Mouse (Mus musculus) lung, postnatal 10 days (tissue): ENCODE data around the gene Rfx4.

Source experiments
- DNase-seq: peaks from one replicate; pipeline ENCODE4 v3.0.0; 2021

Gene Rfx4

GRCm38 (mm10) chr10:84915476-84915875, 159.6 kb downstream of the Rfx4 start:
- no peak for DNase-seq

- peak; percentile 96 for DNase-seq
Measured at GRCm38 (mm10) chr10:84916810-84917730, 161.2 kb downstream of the Rfx4 start, which contains the start of gene Ric8b. Gene Ric8b (plus strand): TSS chr10:84917616.

- DNase-seq, result peak; percentile 51
Measured at GRCm38 (mm10) chr10:84917731-84918095, 161.9 kb downstream of the Rfx4 start.

- DNase-seq, result no peak
Measured at GRCm38 (mm10) chr10:84926336-84926735, 170.5 kb downstream of the Rfx4 start.

GRCm38 (mm10) chr10:84926885-84927284, 171.0 kb downstream of the Rfx4 start:
- no peak for DNase-seq

GRCm38 (mm10) chr10:84928465-84928864, 172.6 kb downstream of the Rfx4 start:
- no peak for DNase-seq

- DNase-seq, result no peak
Measured at GRCm38 (mm10) chr10:84935553-84936209, 179.8 kb downstream of the Rfx4 start.

- no peak for DNase-seq
Measured at GRCm38 (mm10) chr10:84936832-84937515, 181.1 kb downstream of the Rfx4 start.

- no peak for DNase-seq
Measured at GRCm38 (mm10) chr10:84938094-84938820, 182.4 kb downstream of the Rfx4 start.

- no peak for DNase-seq
Measured at GRCm38 (mm10) chr10:84938886-84939285, 183.0 kb downstream of the Rfx4 start.

- DNase-seq, result no peak
Measured at GRCm38 (mm10) chr10:84940356-84940755, 184.5 kb downstream of the Rfx4 start.

- DNase-seq, result no peak
Measured at GRCm38 (mm10) chr10:84945692-84946091, 189.8 kb downstream of the Rfx4 start.

- DNase-seq, result no peak
Measured at GRCm38 (mm10) chr10:84948970-84949683, 193.3 kb downstream of the Rfx4 start.

GRCm38 (mm10) chr10:84949684-84950010, 193.8 kb downstream of the Rfx4 start:
- peak; percentile 62 for DNase-seq

- no peak for DNase-seq
Measured at GRCm38 (mm10) chr10:84950384-84950783, 194.5 kb downstream of the Rfx4 start.

- DNase-seq, result no peak
Measured at GRCm38 (mm10) chr10:84954236-84954635, 198.4 kb downstream of the Rfx4 start.
